Mouse (Mus musculus) forebrain, postnatal 0 days (tissue): ENCODE data around the gene Ovca2. TPM values are rescaled to one million over a fixed set of nuclear protein-coding genes. Genes with fewer than 3 reads are reported as not detected.

Experiments
- ATAC-seq: fragments of 200-750 bp; cut with Nextera tagmentation; 2 replicates; pipeline ENCODE4 v1.8.0; 2017; ENCODE audit warnings: mild to moderate bottlenecking, moderate library complexity
- DNase-seq: peaks from one replicate; pipeline ENCODE4 v3.0.0-alpha.2; 2015
- H3K27ac ChIP-seq: fragments of 300-500 bp; sonication (generic); 2 replicates; pipeline ENCODE4 v1.5.1; 2014; ENCODE audit warnings: low read depth, mild to moderate bottlenecking, antibody characterized with exemption, low read length, moderate library complexity, mixed read lengths
- H3K27me3 ChIP-seq: fragments of 300-500 bp; sonication (generic); 2 replicates; pipeline ENCODE4 v1.6.1; 2014; ENCODE audit warnings: mild to moderate bottlenecking, low read length, mixed read lengths; ENCODE audit not compliant: insufficient read depth
- H3K36me3 ChIP-seq: fragments of 300-500 bp; sonication (generic); 2 replicates; pipeline ENCODE4 v1.6.1; 2014; ENCODE audit warnings: mild to moderate bottlenecking, moderate library complexity; ENCODE audit not compliant: insufficient read depth
- H3K4me1 ChIP-seq: fragments of 300-500 bp; sonication (generic); 2 replicates; pipeline ENCODE4 v1.6.1; 2014; ENCODE audit warnings: antibody characterized with exemption; ENCODE audit not compliant: insufficient read depth
- H3K4me2 ChIP-seq: fragments of 300-500 bp; sonication (generic); 2 replicates; pipeline ENCODE4 v1.6.1; 2014; ENCODE audit warnings: low read depth, mild to moderate bottlenecking, moderate library complexity
- H3K4me3 ChIP-seq: fragments of 300-500 bp; sonication (generic); 2 replicates; pipeline ENCODE4 v1.5.1; 2014; ENCODE audit warnings: low read depth, low read length, mixed read lengths
- H3K9ac ChIP-seq: fragments of 300-500 bp; sonication (generic); 2 replicates; pipeline ENCODE4 v1.6.1; 2014; ENCODE audit warnings: mild to moderate bottlenecking
- H3K9me3 ChIP-seq: fragments of 300-500 bp; sonication (generic); 2 replicates; pipeline ENCODE4 v1.6.1; 2016; ENCODE audit warnings: low read length
- CTCF ChIP-seq: sonication (generic); IDR thresholded peaks from 2 replicates; pipeline ENCODE4 v1.5.1; 2016; ENCODE audit warnings: antibody characterized with exemption, control low read depth, low read depth
- WGBS: fragments of 180-500 bp; shearing (Covaris S2); extraction: QIAGEN DNeasy Blood & Tissue Kit; methylation state at CpG from one replicate; pipeline ENCODE4 v1.1.7; 2014; 5-methylcytosine and 5-hydroxymethylcytosine counted together
- polyA plus RNA-seq: library from polyadenylated mRNA; unstranded; fragments of >200 nt; fragmentation: Nextera tagmentation; extraction: Ambion mirVana; gene quantifications from 2 replicates; pipeline ENCODE4 v1.2.1, GENCODE M21; 2015
- total RNA-seq: library from RNA; depleted of rRNA; stranded (reverse); fragments of >200 nt; gene quantifications from 2 replicates; pipeline ENCODE4 v1.2.3, GENCODE M21; 2014; rRNA removed

Gene Ovca2
- total RNA-seq (15.5 and 19.6 TPM in 2 replicates), polyA plus RNA-seq (11.5 and 16.3 TPM in 2 replicates)

DNA sequence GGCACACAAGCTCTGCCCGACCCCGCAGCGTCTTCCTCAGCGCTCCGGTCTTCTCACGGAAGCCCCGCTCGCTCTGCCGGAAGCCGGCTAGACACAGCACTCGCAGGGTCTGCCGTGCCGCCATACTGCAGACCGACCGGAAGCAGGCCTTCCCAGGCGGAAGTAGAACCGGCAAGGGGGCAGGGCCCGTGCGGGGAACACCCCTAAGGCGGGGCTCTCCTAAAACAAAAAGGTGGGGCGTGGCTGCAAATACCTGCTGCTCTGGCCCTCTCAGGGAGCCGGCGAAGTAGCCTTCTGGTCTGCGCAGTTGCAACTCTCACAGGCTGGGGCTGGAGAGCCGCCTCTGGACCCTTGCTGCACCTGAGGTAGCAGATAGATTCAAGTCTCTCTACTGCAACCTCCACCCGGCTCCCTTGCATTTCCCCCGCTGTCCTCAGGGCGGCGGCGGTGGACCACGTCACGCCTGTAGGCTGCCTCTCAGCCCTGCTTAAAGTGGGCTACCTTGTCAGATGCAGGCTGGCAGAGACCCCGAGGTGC lies at the start of gene Ovca2:
Gene Ovca2 (minus strand): TSS at position 164 of the 537 bp plus-strand sequence.
- peak within 1 kb of the TSS; percentile 87 for H3K27ac ChIP-seq
- ATAC-seq: peak; percentile 98
- DNase-seq: peak; percentile 95
- peak within 1 kb of the TSS; percentile 90 for H3K4me2 ChIP-seq
- H3K9ac ChIP-seq: peak within 1 kb of the TSS; percentile 79
- no peaks in the 10 kb centered on the region for H3K27me3 ChIP-seq
- peak; percentile 99 for TF ChIP-seq CTCF
- H3K9me3 ChIP-seq: no peaks in the 10 kb centered on the region
- H3K4me3 ChIP-seq: peak within 1 kb of the TSS; percentile 69
- H3K4me1 ChIP-seq: no peaks in the 10 kb centered on the region
- WGBS: 2% methylated on average over 33 of the region's 33 CpGs
- peaks cover 34% of the 10 kb centered on the region for H3K36me3 ChIP-seq

DNA sequence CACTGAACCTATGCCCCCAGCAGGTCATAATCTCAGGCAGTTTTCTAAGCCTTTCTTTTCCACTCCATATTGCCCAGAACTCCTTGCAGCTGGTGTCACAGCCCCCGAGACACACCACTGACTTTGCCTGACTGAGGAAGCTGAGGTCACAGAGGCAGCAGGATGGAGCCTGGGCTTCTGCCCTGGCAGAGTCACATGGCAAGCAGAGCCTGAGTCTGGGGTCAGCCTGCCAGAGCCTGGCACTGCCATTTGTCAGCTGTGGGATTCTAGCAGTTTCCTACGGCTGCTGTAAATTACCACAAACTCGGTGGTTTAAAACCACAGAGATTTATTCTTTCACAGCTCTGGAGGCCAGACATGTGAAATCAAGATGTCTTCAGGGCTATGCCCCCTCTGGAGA lies 49.0 kb upstream of the Ovca2 start:
- H3K4me1 ChIP-seq: no peaks in the 10 kb centered on the region
- no peak for TF ChIP-seq CTCF
- no peaks in the 10 kb centered on the region for H3K27me3 ChIP-seq

DNA sequence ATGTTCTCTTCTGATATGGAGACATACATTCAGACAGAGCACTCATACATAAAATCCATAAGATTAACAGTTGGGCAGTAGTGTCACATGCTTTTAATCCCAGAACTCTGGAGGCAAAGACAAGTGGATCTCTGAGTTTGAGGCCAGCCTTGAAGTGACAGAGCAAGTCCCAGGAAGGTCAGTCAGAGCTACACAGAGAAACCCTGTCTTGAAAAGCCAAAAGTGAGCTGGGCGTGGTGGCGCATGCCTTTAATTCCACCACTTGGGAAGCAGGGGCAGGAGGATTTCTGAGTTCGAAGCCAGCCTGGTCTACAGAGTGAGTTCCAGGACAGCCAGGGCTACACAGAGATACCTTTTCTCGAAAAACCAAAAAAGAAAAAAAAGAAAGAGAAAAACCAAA lies 46.2 kb upstream of the Ovca2 start:
- no peak overlapping the region for H3K9ac ChIP-seq
- H3K36me3 ChIP-seq: no peaks in the 10 kb centered on the region
- no peak for ATAC-seq
- no peak overlapping the region for H3K4me2 ChIP-seq
- 92% methylated on average over 4 of the region's 4 CpGs for WGBS
- no peak overlapping the region for H3K27ac ChIP-seq
- H3K4me1 ChIP-seq: peaks cover 4% of the 10 kb centered on the region
- TF ChIP-seq CTCF: no peak
- no peaks in the 10 kb centered on the region for H3K9me3 ChIP-seq
- no peaks in the 10 kb centered on the region for H3K27me3 ChIP-seq
- no peak overlapping the region for H3K4me3 ChIP-seq
- DNase-seq: no peak

More for the DNA sequence above, 49.0 kb upstream of the Ovca2 start:
- ATAC-seq (no peak), DNase-seq (no peak)
- H3K4me3 ChIP-seq: no peak overlapping the region
- H3K36me3 ChIP-seq: no peaks in the 10 kb centered on the region
- no peaks in the 10 kb centered on the region for H3K9me3 ChIP-seq
- no peak overlapping the region for H3K9ac ChIP-seq
- no peak overlapping the region for H3K27ac ChIP-seq
- H3K4me2 ChIP-seq: no peak overlapping the region
- WGBS: 68% methylated on average over 3 of the region's 3 CpGs

- H3K9ac ChIP-seq: no peak overlapping the region
- no peak overlapping the region for H3K4me2 ChIP-seq
- no peak for DNase-seq
- no peak for ATAC-seq
- H3K9me3 ChIP-seq: no peaks in the 10 kb centered on the region
- no peaks in the 10 kb centered on the region for H3K27me3 ChIP-seq
- WGBS: 75% methylated on average over 12 of the region's 12 CpGs
- H3K36me3 ChIP-seq: no peaks in the 10 kb centered on the region
- TF ChIP-seq CTCF: no peak
- no peak overlapping the region for H3K27ac ChIP-seq
- H3K4me3 ChIP-seq: no peak overlapping the region
- peaks cover 4% of the 10 kb centered on the region for H3K4me1 ChIP-seq
Measured at GRCm38 (mm10) chr11:75224062-75224461, 45.4 kb upstream of the Ovca2 start.

- TF ChIP-seq CTCF: no peak
- Histone ChIP-seq H3K9me3 (no peaks in the 10 kb centered on the region), H3K27me3 (no peaks in the 10 kb centered on the region), H3K27ac (0 out of 2 replicates have a peak overlapping the region, but pooled peaks have one; percentile 21), H3K4me1 (peaks cover 4% of the 10 kb centered on the region), H3K36me3 (no peaks in the 10 kb centered on the region), H3K9ac (no peak overlapping the region), H3K4me3 (no peak overlapping the region), H3K4me2 (no peak overlapping the region)
- ATAC-seq (no peak), DNase-seq (no peak)
- WGBS: 32% methylated on average over 5 of the region's 6 CpGs
Measured at GRCm38 (mm10) chr11:75220517-75221145, 42.0 kb upstream of the Ovca2 start.

DNA sequence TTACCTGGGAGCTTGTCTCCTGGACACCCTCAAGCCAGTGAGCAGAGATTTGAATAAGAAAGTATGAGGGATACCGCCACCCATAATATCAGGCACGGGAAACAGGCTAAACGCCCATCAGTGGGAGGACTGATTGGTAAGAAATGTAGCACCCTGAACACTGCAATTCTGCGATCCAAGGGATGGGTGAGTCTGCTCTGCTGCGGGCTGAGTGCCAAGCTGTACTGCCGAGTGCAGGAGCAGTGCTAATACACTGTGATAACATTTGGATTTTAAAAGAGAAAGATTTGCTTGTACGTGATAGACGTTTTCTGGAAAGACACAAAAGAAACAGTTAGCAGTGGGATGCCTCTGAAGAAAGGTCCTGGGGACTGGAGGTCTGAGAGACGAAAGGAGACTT lies 41.5 kb upstream of the Ovca2 start:
- DNase-seq: peak; percentile 66
- WGBS: 21% methylated on average over 9 of the region's 9 CpGs

More for the DNA sequence above, 41.5 kb upstream of the Ovca2 start:
- H3K9me3 ChIP-seq: no peaks in the 10 kb centered on the region
- TF ChIP-seq CTCF: no peak
- no peak overlapping the region for H3K4me2 ChIP-seq
- peak overlapping the region; percentile 21; the same call in 1 of the 2 replicates for H3K27ac ChIP-seq
- no peaks in the 10 kb centered on the region for H3K36me3 ChIP-seq
- H3K27me3 ChIP-seq: no peaks in the 10 kb centered on the region
- H3K4me1 ChIP-seq: peaks cover 4% of the 10 kb centered on the region
- peak; percentile 51; the same call in 1 of the 2 replicates for ATAC-seq
- H3K4me3 ChIP-seq: no peak overlapping the region
- no peak overlapping the region for H3K9ac ChIP-seq
